Mouse (Mus musculus) MEL (cell line): ENCODE results near the gene Olfr692. TPM values are rescaled to one million over a fixed set of nuclear protein-coding genes. Genes with fewer than 3 reads are reported as not detected.

Experiments
- DNase-seq: peaks from one replicate; pipeline ENCODE4 v3.0.0; 2011; ENCODE audit warnings: low read depth, low spot score
- H3K27ac ChIP-seq: 2 replicates; pipeline ENCODE4 v1.5.1; 2012; ENCODE audit warnings: low read depth, mild to moderate bottlenecking, control low read depth, low read length, moderate library complexity; ENCODE audit not compliant: control insufficient read depth
- H3K27me3 ChIP-seq, 2 experiments: fragments of 150-350 bp in 1 of 2; sonication (generic) in 1 of 2; 2 replicates each; pipeline ENCODE4 v1.6.1; 2012; ENCODE audit warnings: low read length in 2 of 2, mild to moderate bottlenecking in 2 of 2, improper control_type of control experiment in 1 of 2, moderate library complexity in 1 of 2; ENCODE audit not compliant: insufficient read depth in 2 of 2, control insufficient read depth in 1 of 2
- H3K36me3 ChIP-seq, 2 experiments: 2 replicates each; pipeline ENCODE4 v1.6.1; 2012 to 2014; ENCODE audit warnings: low read length in 2 of 2, improper control_type of control experiment in 1 of 2, inconsistent platforms in 1 of 2, mild to moderate bottlenecking in 1 of 2; ENCODE audit not compliant: insufficient read depth in 2 of 2, control insufficient read depth in 1 of 2
- H3K4me1 ChIP-seq, 2 experiments: fragments of 150-350 bp in 1 of 2; sonication (generic) in 1 of 2; 2 replicates each; pipeline ENCODE4 v1.6.1; 2012; ENCODE audit warnings: low read length in 2 of 2, improper control_type of control experiment in 1 of 2, mild to moderate bottlenecking in 1 of 2; ENCODE audit not compliant: insufficient read depth in 2 of 2, control insufficient read depth in 1 of 2
- H3K4me3 ChIP-seq, 2 experiments: fragments of 150-350 bp in 1 of 2; sonication (generic) in 1 of 2; 2 replicates each; pipeline ENCODE4 v1.5.1; 2012; ENCODE audit warnings: low read depth in 2 of 2, low read length in 2 of 2, mild to moderate bottlenecking in 2 of 2, moderate library complexity in 2 of 2, control low read depth in 1 of 2, improper control_type of control experiment in 1 of 2; ENCODE audit not compliant: control insufficient read depth in 1 of 2, insufficient read depth in 1 of 2
- H3K79me2 ChIP-seq: 2 replicates; pipeline ENCODE4 v1.6.1; 2012; ENCODE audit warnings: mild to moderate bottlenecking, low read length, moderate library complexity; ENCODE audit not compliant: control insufficient read depth, poor library complexity, insufficient read depth
- H3K9ac ChIP-seq: 2 replicates; pipeline ENCODE4 v1.6.1; 2012; ENCODE audit warnings: low read depth, mild to moderate bottlenecking, control low read depth, low read length, moderate library complexity; ENCODE audit not compliant: control insufficient read depth, poor library complexity, severe bottlenecking
- H3K9me3 ChIP-seq: fragments of 150-350 bp; sonication (generic); replicated peaks from 2 replicates; pipeline ENCODE4 v1.6.1; 2012; ENCODE audit warnings: mild to moderate bottlenecking, low read length, improper control_type of control experiment, moderate library complexity; ENCODE audit not compliant: insufficient read depth
- CHD1 ChIP-seq: IDR thresholded peaks from 2 replicates; pipeline ENCODE4 v1.6.1; 2012; ENCODE audit warnings: low read depth, mild to moderate bottlenecking, inconsistent platforms, low read length, improper control_type of control experiment
- CTCF ChIP-seq, 3 experiments: IDR thresholded peaks in 2 of 3; conservative IDR thresholded peaks in 1 of 3; 2 replicates each; pipeline ENCODE4 v1.5.1; 2011 to 2012; ENCODE audit warnings: low read length in 3 of 3, low read depth in 2 of 3, mild to moderate bottlenecking in 2 of 3, improper control_type of control experiment in 1 of 3, inconsistent platforms in 1 of 3, mixed read lengths in 1 of 3, moderate library complexity in 1 of 3; ENCODE audit not compliant: control insufficient read depth in 1 of 3, insufficient read depth in 1 of 3, poor library complexity in 1 of 3, severe bottlenecking in 1 of 3
- E2F4 ChIP-seq: IDR thresholded peaks from 2 replicates; pipeline ENCODE4 v1.6.1; 2011; ENCODE audit warnings: low read depth, low read length, improper control_type of control experiment, borderline replicate concordance
- ETS1 ChIP-seq: IDR thresholded peaks from 2 replicates; pipeline ENCODE4 v1.6.1; 2012; ENCODE audit warnings: low read depth, mild to moderate bottlenecking, inconsistent platforms, low read length, improper control_type of control experiment, moderate library complexity
- JUND ChIP-seq: IDR thresholded peaks from 2 replicates; pipeline ENCODE4 v1.6.1; 2011; ENCODE audit warnings: low read depth, mild to moderate bottlenecking, improper control_type of control experiment, low read length
- KAT2A ChIP-seq: conservative IDR thresholded peaks from 2 replicates; pipeline ENCODE4 v1.6.1; 2012; ENCODE audit warnings: low read depth, low read length, improper control_type of control experiment, inconsistent platforms
- MAFK ChIP-seq: IDR thresholded peaks from 2 replicates; pipeline ENCODE4 v1.6.1; 2011; ENCODE audit warnings: low read depth, mild to moderate bottlenecking, low read length, improper control_type of control experiment, borderline replicate concordance
- MEF2A ChIP-seq: IDR thresholded peaks from 2 replicates; pipeline ENCODE4 v1.6.1; 2014; ENCODE audit warnings: low read depth, mild to moderate bottlenecking, inconsistent platforms, low read length, improper control_type of control experiment; ENCODE audit not compliant: poor library complexity, insufficient replicate concordance, severe bottlenecking; ENCODE audit errors: extremely low read depth
- MYB ChIP-seq: IDR thresholded peaks from 2 replicates; pipeline ENCODE4 v1.6.1; 2011; ENCODE audit warnings: mild to moderate bottlenecking, low read depth, low read length, improper control_type of control experiment
- MYC ChIP-seq: IDR thresholded peaks from 2 replicates; pipeline ENCODE4 v1.6.1; 2011; ENCODE audit warnings: low read depth, mild to moderate bottlenecking, low read length, improper control_type of control experiment, moderate library complexity
- NRF1 ChIP-seq: IDR thresholded peaks from 2 replicates; pipeline ENCODE4 v1.6.1; 2014; ENCODE audit warnings: low read depth, mild to moderate bottlenecking, inconsistent platforms, low read length, improper control_type of control experiment, moderate library complexity; ENCODE audit not compliant: poor library complexity, insufficient read depth, severe bottlenecking
- POLR2A ChIP-seq, 2 experiments: IDR thresholded peaks; 2 replicates each; pipeline ENCODE4 v1.6.1; 2011 to 2012; ENCODE audit warnings: low read length in 2 of 2, mild to moderate bottlenecking in 2 of 2, control low read depth in 1 of 2, improper control_type of control experiment in 1 of 2, low read depth in 1 of 2, moderate library complexity in 1 of 2; ENCODE audit not compliant: control insufficient read depth in 1 of 2, insufficient read depth in 1 of 2, poor library complexity in 1 of 2
- POLR2AphosphoS2 ChIP-seq: IDR thresholded peaks from 2 replicates; pipeline ENCODE4 v1.6.1; 2011; ENCODE audit warnings: low read length, improper control_type of control experiment
- RCOR1 ChIP-seq: IDR thresholded peaks from 2 replicates; pipeline ENCODE4 v1.6.1; 2012; ENCODE audit warnings: low read depth, mild to moderate bottlenecking, inconsistent platforms, low read length, improper control_type of control experiment
- SIN3A ChIP-seq: IDR thresholded peaks from 2 replicates; pipeline ENCODE4 v1.6.1; 2012; ENCODE audit warnings: low read length, improper control_type of control experiment, inconsistent platforms
- TAL1 ChIP-seq: IDR thresholded peaks from 2 replicates; pipeline ENCODE4 v1.6.1; 2012; ENCODE audit warnings: mild to moderate bottlenecking, inconsistent platforms, low read length, moderate library complexity, mixed read lengths
- TBP ChIP-seq: IDR thresholded peaks from 2 replicates; pipeline ENCODE4 v1.8.0; 2011; ENCODE audit warnings: low read depth, low read length, improper control_type of control experiment
- USF2 ChIP-seq, 2 experiments: IDR thresholded peaks; 2 replicates each; pipeline ENCODE4 v1.6.1; 2011 to 2012; ENCODE audit warnings: improper control_type of control experiment in 2 of 2, low read length in 2 of 2, borderline replicate concordance in 1 of 2, inconsistent platforms in 1 of 2, low read depth in 1 of 2, mild to moderate bottlenecking in 1 of 2; ENCODE audit not compliant: insufficient read depth in 1 of 2
- ZC3H11A ChIP-seq: IDR thresholded peaks from 2 replicates; pipeline ENCODE4 v1.6.1; 2012; ENCODE audit warnings: low read depth, mild to moderate bottlenecking, inconsistent platforms, low read length, improper control_type of control experiment
- ZKSCAN1 ChIP-seq: IDR thresholded peaks from 2 replicates; pipeline ENCODE4 v1.6.1; 2012; ENCODE audit warnings: low read depth, mild to moderate bottlenecking, inconsistent platforms, low read length, improper control_type of control experiment, moderate library complexity
- ZNF384 ChIP-seq: IDR thresholded peaks from 2 replicates; pipeline ENCODE4 v1.6.1; 2012; ENCODE audit warnings: low read depth, mild to moderate bottlenecking, inconsistent platforms, low read length, improper control_type of control experiment
- polyA plus RNA-seq, 2 experiments: library from polyadenylated mRNA; stranded (reverse) in 1 of 2; unstranded in 1 of 2; fragments of >175 nt in 1 of 2; fragments of >200 nt in 1 of 2; gene quantifications; 2 replicates each; pipeline versions ENCODE4 v1.2.1 to v1.2.4; 2012; ENCODE audit warnings: low replicate concordance in 2 of 2, low read depth in 1 of 2; ENCODE audit not compliant: insufficient read length in 2 of 2, insufficient read depth in 1 of 2, missing spikeins in 1 of 2
- total RNA-seq: library from RNA; depleted of rRNA; stranded (reverse); fragments of 300-350 nt; gene quantifications from 2 replicates; pipeline ENCODE4 v1.2.3, GENCODE M21; 2012

The Olfr692 gene
- total and polyA plus RNA-seq, 3 experiments = not detected

- no peaks in the 10 kb centered on the region for H3K27me3 ChIP-seq
- H3K4me1 ChIP-seq = no peaks in the 10 kb centered on the region
- TF ChIP-seq MYC = no peak
- no peak for TF ChIP-seq ZC3H11A
- no peak for TF ChIP-seq ZNF384
- TF ChIP-seq TAL1 = no peak
- TF ChIP-seq TBP = no peak
- TF ChIP-seq E2F4 = no peak
- no peak for TF ChIP-seq USF2 (IDR thresholded peaks at IDR 0.05; ENCODE audit: borderline replicate concordance in 1 of 2, insufficient read depth in 1 of 2, low read depth in 1 of 2, low read length in 2 of 2)
- TF ChIP-seq POLR2A (IDR thresholded peaks at IDR 0.05; ENCODE audit: control insufficient read depth in 1 of 2, insufficient read depth in 1 of 2, low read depth in 1 of 2, low read length in 2 of 2, poor library complexity in 1 of 2) = no peak
- no peak for TF ChIP-seq JUND
- TF ChIP-seq ZKSCAN1 = no peak
- no peak for TF ChIP-seq ETS1
- no peak for TF ChIP-seq KAT2A
- H3K9ac ChIP-seq = no peak overlapping the region
- no peak for DNase-seq
- no peaks in the 10 kb centered on the region for H3K36me3 ChIP-seq
- H3K9me3 ChIP-seq = no peaks in the 10 kb centered on the region
- H3K4me3 ChIP-seq = no peak overlapping the region
- no peak overlapping the region for H3K27ac ChIP-seq
- H3K79me2 ChIP-seq = no peaks in the 10 kb centered on the region
Observed at GRCm38 (mm10) chr7:105361713-105362112, 6.3 kb upstream of the Olfr692 start.

DNA sequence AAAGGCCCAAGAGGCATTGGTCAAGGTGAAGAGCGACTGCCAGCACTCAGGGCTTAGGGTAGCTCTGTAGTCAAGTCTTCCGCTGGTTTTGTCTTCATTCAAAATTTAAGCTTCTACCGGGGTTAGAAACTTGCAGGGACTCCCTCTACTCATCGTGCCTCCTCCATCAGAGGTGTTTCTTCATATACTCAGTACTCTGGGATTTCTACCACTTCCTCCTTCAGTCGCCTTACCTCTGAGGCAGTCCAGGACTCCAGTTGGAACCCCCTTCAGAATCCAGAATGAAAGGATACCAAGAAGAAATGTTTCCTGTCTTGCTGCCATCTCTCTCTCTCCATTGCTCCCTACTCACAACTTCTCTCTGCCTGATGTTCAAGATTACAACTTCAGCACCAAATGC lies 762 bp upstream of the Olfr692 start:
- no peak overlapping the region for H3K4me3 ChIP-seq
- no peaks in the 10 kb centered on the region for H3K9me3 ChIP-seq
- no peak overlapping the region for H3K27ac ChIP-seq
- no peaks in the 10 kb centered on the region for H3K36me3 ChIP-seq
- no peaks in the 10 kb centered on the region for H3K79me2 ChIP-seq
- no peak overlapping the region for H3K9ac ChIP-seq
- DNase-seq = no peak
- TF ChIP-seq NRF1 (no peak), ETS1 (no peak), JUND (no peak), TAL1 (no peak), POLR2AphosphoS2 (no peak), RCOR1 (no peak), CTCF (IDR thresholded peaks at IDR 0.05 in 2 of 3, conservative IDR thresholded peaks at IDR 0.05 in 1 of 3; ENCODE audit: control insufficient read depth in 1 of 3, insufficient read depth in 1 of 3, low read depth in 2 of 3, low read length in 3 of 3, poor library complexity in 1 of 3, severe bottlenecking in 1 of 3) (no peak), MEF2A (no peak), SIN3A (no peak), MYB (no peak), MAFK (no peak), CHD1 (no peak), ZKSCAN1 (no peak)
- no peaks in the 10 kb centered on the region for H3K4me1 ChIP-seq
- H3K27me3 ChIP-seq = no peaks in the 10 kb centered on the region
